Mouse (Mus musculus) embryonic facial prominence, embryonic 11.5 days (tissue): ENCODE data around the gene Slc9a3r2. TPM values are rescaled to one million over a fixed set of nuclear protein-coding genes. Genes with fewer than 3 reads are reported as not detected.

Source experiments
- ATAC-seq: fragments of 200-750 bp; cut with Nextera tagmentation; replicated peaks from 2 replicates; pipeline ENCODE4 v1.8.0; 2017; ENCODE audit warnings: low read depth; ENCODE audit not compliant: insufficient number of reproducible peaks, low FRiP score, low TSS enrichment
- DNase-seq: peaks from one replicate; pipeline ENCODE4 v3.0.0-alpha.2; 2015; ENCODE audit warnings: low spot score
- H3K27ac ChIP-seq: fragments of 300-500 bp; sonication (generic); replicated peaks from 2 replicates; pipeline ENCODE4 v1.5.1; 2014; ENCODE audit warnings: mild to moderate bottlenecking, low read depth, low read length, control low read depth
- H3K27me3 ChIP-seq: fragments of 300-500 bp; sonication (generic); 2 replicates; pipeline ENCODE4 v1.6.1; 2014; ENCODE audit warnings: mild to moderate bottlenecking, low read length, moderate library complexity, mixed read lengths; ENCODE audit not compliant: control insufficient read depth, insufficient read depth
- H3K36me3 ChIP-seq: fragments of 300-500 bp; sonication (generic); replicated peaks from 2 replicates; pipeline ENCODE4 v1.6.1; 2014; ENCODE audit warnings: low read depth, mild to moderate bottlenecking, low read length, moderate library complexity, mixed read lengths; ENCODE audit not compliant: control insufficient read depth, insufficient read depth
- H3K4me1 ChIP-seq: fragments of 300-500 bp; sonication (generic); 2 replicates; pipeline ENCODE4 v1.6.1; 2014; ENCODE audit warnings: low read length, mixed read lengths; ENCODE audit not compliant: control insufficient read depth, insufficient read depth
- H3K4me2 ChIP-seq: fragments of 300-500 bp; sonication (generic); 2 replicates; pipeline ENCODE4 v1.6.1; 2014; ENCODE audit warnings: low read depth, mild to moderate bottlenecking, control low read depth, low read length, moderate library complexity
- H3K4me3 ChIP-seq: fragments of 300-500 bp; sonication (generic); 2 replicates; pipeline ENCODE4 v1.5.1; 2014; ENCODE audit warnings: low read depth, low read length, control low read depth
- H3K9ac ChIP-seq: fragments of 300-500 bp; sonication (generic); replicated peaks from 2 replicates; pipeline ENCODE4 v1.6.1; 2014; ENCODE audit warnings: mild to moderate bottlenecking, control low read depth, low read length
- H3K9me3 ChIP-seq: fragments of 300-500 bp; sonication (generic); replicated peaks from 2 replicates; pipeline ENCODE4 v1.6.1; 2016; ENCODE audit warnings: mild to moderate bottlenecking, low read length, inconsistent platforms, mixed read lengths; ENCODE audit not compliant: control insufficient read depth
- WGBS: fragments of 180-500 bp; shearing (Covaris S2); extraction: QIAGEN DNeasy Blood & Tissue Kit; methylation state at CpG from one replicate; pipeline ENCODE4 v1.1.7; 2014; 5-methylcytosine and 5-hydroxymethylcytosine counted together
- polyA plus RNA-seq: library from polyadenylated mRNA; unstranded; fragments of >200 nt; fragmentation: Nextera tagmentation; extraction: Ambion mirVana; gene quantifications from 2 replicates; pipeline ENCODE4 v1.2.1, GENCODE M21; 2014

Slc9a3r2 gene
- polyA plus RNA-seq, 1 experiment from 2014 or later: 48.3 TPM

DNA sequence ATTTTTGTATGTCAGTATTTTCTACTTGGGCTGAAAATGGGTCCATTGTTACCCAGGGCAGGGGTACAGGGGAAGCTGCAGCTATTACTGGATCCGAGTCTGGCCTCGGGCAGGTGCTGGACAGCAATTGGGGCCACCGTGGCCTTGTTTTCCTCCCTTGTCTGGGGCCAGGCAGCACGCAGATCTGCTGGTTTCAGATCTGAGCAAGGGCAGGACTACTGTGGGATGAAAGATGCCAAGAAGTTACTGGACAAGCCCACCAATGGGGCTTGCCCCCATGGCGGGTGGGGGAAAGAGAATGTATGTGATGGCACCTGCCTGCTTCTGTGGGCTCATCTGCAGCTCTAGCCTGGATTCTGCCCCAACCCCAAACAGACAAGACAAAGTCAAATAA is 54.1 kb downstream of the Slc9a3r2 start:
- H3K27me3 ChIP-seq: no peaks in the 10 kb centered on the region
- H3K36me3 ChIP-seq: peaks cover 7% of the 10 kb centered on the region
- no peaks in the 10 kb centered on the region for H3K4me1 ChIP-seq
- no peaks in the 10 kb centered on the region for H3K9me3 ChIP-seq
- ATAC-seq (no peak), DNase-seq (no peak)
- WGBS: 76% methylated on average over 5 of the region's 5 CpGs
- no peak overlapping the region for H3K27ac ChIP-seq
- no peak overlapping the region for H3K4me2 ChIP-seq
- no peak overlapping the region for H3K9ac ChIP-seq
- no peak overlapping the region for H3K4me3 ChIP-seq

DNA sequence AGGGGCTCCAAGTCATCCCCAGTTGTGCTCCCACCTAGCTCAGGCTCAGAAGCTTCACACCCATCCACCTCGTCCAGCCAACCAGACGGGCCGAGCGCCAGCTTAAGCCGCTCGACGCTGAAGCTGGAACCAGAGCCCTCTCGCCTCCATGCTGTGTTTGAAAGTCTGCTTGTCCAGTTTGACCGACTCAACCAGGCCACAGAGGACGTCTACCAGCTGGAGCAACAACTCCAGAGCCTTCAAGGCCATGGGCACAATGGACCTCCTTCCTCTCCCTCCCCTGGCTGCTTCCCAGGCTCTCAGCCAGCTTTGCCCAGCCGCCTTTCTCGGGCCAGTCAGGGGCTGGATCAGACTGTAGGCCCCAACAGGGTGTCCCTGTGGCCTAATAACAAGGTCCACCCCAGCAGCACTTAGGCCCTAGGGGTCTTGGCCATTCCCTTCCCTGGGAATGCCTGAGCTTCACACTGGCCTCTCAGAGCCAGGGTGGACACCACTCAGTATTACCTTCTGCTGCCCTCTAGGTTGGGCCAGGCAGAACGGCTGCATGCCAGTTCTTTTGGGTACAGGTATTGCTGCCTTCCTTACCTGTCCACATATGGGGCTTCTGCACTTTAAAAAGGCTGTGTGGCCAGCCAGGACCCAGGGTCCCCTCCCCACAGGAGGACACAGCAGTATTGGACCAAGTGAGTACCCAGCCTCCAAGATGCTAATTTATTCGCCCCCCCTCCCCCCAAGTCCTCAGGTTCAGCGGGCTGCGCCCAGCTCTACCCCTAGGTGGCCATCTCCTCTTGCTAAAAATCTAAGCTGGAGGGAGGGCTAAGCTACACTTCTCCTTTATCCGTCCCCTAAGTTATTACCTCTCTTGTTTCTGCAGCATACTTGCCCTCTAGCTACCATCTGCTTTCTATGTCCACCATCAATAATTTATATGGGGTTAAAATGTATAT is 54.7 kb downstream of the Slc9a3r2 start:
- peaks cover 9% of the 10 kb centered on the region for H3K36me3 ChIP-seq

DNA sequence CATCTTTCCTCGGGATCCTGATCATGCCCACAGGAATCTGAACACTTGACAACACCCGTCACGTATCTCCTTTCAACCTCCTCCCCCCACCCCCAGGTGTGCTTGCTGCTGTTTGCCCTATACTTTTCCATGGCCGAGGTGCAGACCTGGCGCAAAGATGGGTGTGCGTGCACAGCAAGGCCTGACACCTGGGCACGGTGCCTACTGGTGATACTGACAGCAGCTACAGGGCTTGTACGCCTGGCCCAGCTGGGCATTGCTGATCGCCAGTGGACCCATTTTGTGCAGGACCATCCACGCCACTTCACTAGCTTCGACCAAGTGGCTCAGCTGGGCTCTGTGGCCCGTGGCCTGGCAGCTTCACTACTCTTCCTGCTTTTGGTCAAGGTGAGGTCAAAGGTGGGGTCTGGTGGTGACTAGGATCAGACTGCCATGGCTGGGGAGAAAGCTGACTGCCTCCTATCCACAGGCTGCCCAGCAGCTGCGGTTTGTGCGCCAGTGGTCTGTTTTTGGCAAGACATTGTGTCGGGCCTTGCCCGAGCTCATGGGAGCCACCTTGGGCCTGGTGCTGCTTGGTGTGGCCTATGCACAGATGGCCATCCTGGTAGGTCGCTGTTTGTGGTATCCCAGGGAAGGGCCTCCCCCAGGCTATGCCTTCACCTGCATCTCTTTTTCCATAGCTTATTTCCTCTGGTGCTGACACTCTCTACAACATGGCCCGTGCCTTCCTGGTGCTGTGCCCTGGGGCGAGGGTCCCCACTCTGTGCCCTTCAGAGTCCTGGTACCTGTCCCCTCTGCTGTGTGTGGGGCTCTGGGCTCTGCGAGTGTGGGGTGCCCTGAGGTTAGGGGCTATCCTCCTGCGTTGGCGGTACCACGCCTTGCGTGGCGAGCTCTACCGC is 55.9 kb downstream of the Slc9a3r2 start:
- ATAC-seq (0 out of 2 replicates have a peak, but pooled peaks have one; percentile 48), DNase-seq (no peak)
- Histone ChIP-seq H3K4me3 (no peak overlapping the region), H3K4me1 (no peaks in the 10 kb centered on the region), H3K9me3 (no peaks in the 10 kb centered on the region), H3K4me2 (no peak overlapping the region), H3K27ac (no peak overlapping the region), H3K9ac (no peak overlapping the region), H3K36me3 (peaks cover 9% of the 10 kb centered on the region), H3K27me3 (no peaks in the 10 kb centered on the region)
- 92% methylated on average over 26 of the region's 26 CpGs for WGBS

More for the DNA sequence above, 54.7 kb downstream of the Slc9a3r2 start:
- no peaks in the 10 kb centered on the region for H3K9me3 ChIP-seq
- H3K4me3 ChIP-seq: no peak overlapping the region
- peak; percentile 2 for DNase-seq
- no peak for ATAC-seq
- H3K27ac ChIP-seq: no peak overlapping the region
- no peak overlapping the region for H3K4me2 ChIP-seq
- no peaks in the 10 kb centered on the region for H3K27me3 ChIP-seq
- WGBS: 79% methylated on average over 17 of the region's 17 CpGs
- no peak overlapping the region for H3K9ac ChIP-seq
- H3K4me1 ChIP-seq: no peaks in the 10 kb centered on the region

DNA sequence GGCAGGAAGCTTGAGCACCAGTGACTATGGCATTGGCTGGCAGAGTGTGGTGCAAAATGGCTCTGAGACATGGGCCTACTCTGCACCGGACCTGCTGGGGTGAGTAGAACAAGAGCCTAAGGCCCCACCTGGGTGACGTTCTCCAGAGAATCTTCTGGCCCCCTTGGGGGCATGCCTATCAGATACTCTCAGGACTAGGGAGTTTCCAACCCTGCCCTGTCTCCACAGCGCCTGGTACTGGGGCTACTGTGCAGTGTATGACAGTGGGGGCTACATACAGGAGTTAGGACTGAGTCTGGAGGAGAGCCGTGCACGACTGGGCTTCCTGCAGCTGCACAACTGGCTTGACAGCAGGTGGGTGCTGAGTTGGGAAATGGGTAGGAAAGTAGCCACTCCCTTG is 56.9 kb downstream of the Slc9a3r2 start:
- H3K27me3 ChIP-seq: no peaks in the 10 kb centered on the region
- 85% methylated on average over 5 of the region's 5 CpGs for WGBS
- H3K9me3 ChIP-seq: no peaks in the 10 kb centered on the region
- H3K4me2 ChIP-seq: no peak overlapping the region
- ATAC-seq (no peak), DNase-seq (no peak)
- no peaks in the 10 kb centered on the region for H3K4me1 ChIP-seq
- no peak overlapping the region for H3K27ac ChIP-seq
- no peak overlapping the region for H3K4me3 ChIP-seq
- H3K36me3 ChIP-seq: peaks cover 6% of the 10 kb centered on the region
- H3K9ac ChIP-seq: no peak overlapping the region

DNA sequence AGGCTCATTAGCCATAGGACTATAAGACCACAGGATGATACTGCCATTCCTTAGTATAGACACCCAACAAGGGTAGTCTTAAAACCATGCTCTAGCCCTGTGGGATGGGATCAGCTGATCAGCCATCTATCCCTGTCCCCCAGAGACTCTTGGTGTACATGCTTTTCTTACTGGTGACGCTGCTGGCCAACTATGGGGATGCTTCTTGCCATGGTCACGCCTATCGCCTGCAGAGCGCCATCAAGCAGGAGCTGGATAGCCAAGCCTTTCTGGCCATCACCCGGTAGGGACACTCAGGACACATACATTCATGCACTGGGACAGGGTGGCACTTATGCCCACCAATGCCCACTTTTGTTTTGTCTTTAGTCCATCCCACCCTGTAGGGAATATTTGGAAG is 58.4 kb downstream of the Slc9a3r2 start:
- Histone ChIP-seq H3K27ac (no peak overlapping the region), H3K4me1 (no peaks in the 10 kb centered on the region), H3K36me3 (peaks cover 7% of the 10 kb centered on the region), H3K27me3 (no peaks in the 10 kb centered on the region), H3K4me3 (no peak overlapping the region), H3K9ac (no peak overlapping the region), H3K9me3 (no peaks in the 10 kb centered on the region), H3K4me2 (no peak overlapping the region)
- DNase-seq (no peak), ATAC-seq (no peak)
- WGBS: 92% methylated on average over 5 of the region's 5 CpGs

DNA sequence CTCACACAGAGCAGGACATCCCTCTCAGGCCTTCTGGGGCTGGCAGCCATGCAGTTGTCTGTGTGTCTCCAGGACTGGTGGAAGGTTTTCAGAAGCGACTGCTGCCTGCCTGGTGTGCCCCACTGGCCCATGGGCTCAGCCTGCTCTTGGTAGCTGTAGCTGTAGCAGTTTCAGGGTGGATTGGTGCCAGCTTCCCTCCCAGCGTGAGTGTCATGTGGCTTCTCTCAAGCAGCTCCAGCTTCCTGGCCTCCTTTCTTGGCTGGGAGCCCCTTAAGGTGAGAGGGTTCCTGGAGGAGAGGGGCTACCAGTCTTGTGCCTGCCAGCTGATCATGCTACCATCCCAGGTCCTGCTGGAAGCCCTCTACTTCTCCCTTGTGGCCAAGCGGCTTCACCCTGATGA is 59.2 kb downstream of the Slc9a3r2 start:
- ATAC-seq (no peak), DNase-seq (no peak)
- no peaks in the 10 kb centered on the region for H3K27me3 ChIP-seq
- no peak overlapping the region for H3K4me3 ChIP-seq
- no peaks in the 10 kb centered on the region for H3K9me3 ChIP-seq
- no peak overlapping the region for H3K9ac ChIP-seq
- H3K36me3 ChIP-seq: peaks cover 8% of the 10 kb centered on the region
- H3K4me2 ChIP-seq: no peak overlapping the region
- H3K27ac ChIP-seq: no peak overlapping the region
- H3K4me1 ChIP-seq: no peaks in the 10 kb centered on the region
- WGBS: 92% methylated on average over 3 of the region's 3 CpGs
